Mouse (Mus musculus) adrenal gland, postnatal 14 days (tissue): Measurements from ENCODE around the gene Pigu. TPM values are rescaled to one million over a fixed set of nuclear protein-coding genes. Genes with fewer than 3 reads are reported as not detected.
A peak's percentile ranks its signal among the peaks of the same experiment; 100 is the strongest.

Experiments used
- DNase-seq: peaks from one replicate; pipeline ENCODE4 v3.0.0; 2021; ENCODE audit warnings: mixed read lengths
- total RNA-seq: library from RNA; stranded (reverse); gene quantifications from 2 replicates; pipeline ENCODE4 v1.2.3, GENCODE M21; 2021

Gene Pigu
- total RNA-seq, 1 experiment from 2014 or later: 28.2 TPM

- DNase-seq: no peak
Observed at GRCm38 (mm10) chr2:155367635-155368284, 10.5 kb upstream of the Pigu start.

GRCm38 (mm10) chr2:155357686-155358399 is 613 bp upstream of the Pigu start:
- DNase-seq: no peak

GRCm38 (mm10) chr2:155354402-155354801 is 2.8 kb downstream of the Pigu start:
- DNase-seq: no peak

- DNase-seq: no peak
Observed at GRCm38 (mm10) chr2:155346670-155347069, 10.6 kb downstream of the Pigu start.

GRCm38 (mm10) chr2:155340166-155340565 is 17.1 kb downstream of the Pigu start:
- no peak for DNase-seq

- no peak for DNase-seq
Observed at GRCm38 (mm10) chr2:155336254-155336653, 21.0 kb downstream of the Pigu start.

- DNase-seq: peak; percentile 44
Observed at GRCm38 (mm10) chr2:155335231-155335630, 22.0 kb downstream of the Pigu start.

GRCm38 (mm10) chr2:155333421-155333820 is 23.8 kb downstream of the Pigu start:
- DNase-seq: no peak

- DNase-seq: no peak
Observed at GRCm38 (mm10) chr2:155331351-155331750, 25.9 kb downstream of the Pigu start.

- peak; percentile 17 for DNase-seq
Observed at GRCm38 (mm10) chr2:155330811-155331210, 26.4 kb downstream of the Pigu start.

GRCm38 (mm10) chr2:155329707-155330106 is 27.5 kb downstream of the Pigu start:
- DNase-seq: no peak

GRCm38 (mm10) chr2:155328906-155329305 is 28.3 kb downstream of the Pigu start:
- DNase-seq: no peak

GRCm38 (mm10) chr2:155327906-155328305 is 29.3 kb downstream of the Pigu start:
- DNase-seq: peak; percentile 32

GRCm38 (mm10) chr2:155326001-155326400 is 31.2 kb downstream of the Pigu start:
- DNase-seq: no peak

GRCm38 (mm10) chr2:155320596-155320995 is 36.6 kb downstream of the Pigu start:
- peak; percentile 83 for DNase-seq

GRCm38 (mm10) chr2:155318618-155319017 is 38.6 kb downstream of the Pigu start:
- DNase-seq: no peak

GRCm38 (mm10) chr2:155313671-155314070 is 43.6 kb downstream of the Pigu start:
- no peak for DNase-seq

GRCm38 (mm10) chr2:155308936-155309592 is 48.2 kb downstream of the Pigu start:
- DNase-seq: peak; percentile 86

- DNase-seq: peak; percentile 43
Observed at GRCm38 (mm10) chr2:155299563-155299962, 57.7 kb downstream of the Pigu start.

GRCm38 (mm10) chr2:155295453-155295852 is 61.8 kb downstream of the Pigu start:
- DNase-seq: no peak

GRCm38 (mm10) chr2:155293946-155294345 is 63.3 kb downstream of the Pigu start:
- DNase-seq: peak; percentile 69

GRCm38 (mm10) chr2:155293382-155293781 is 63.8 kb downstream of the Pigu start:
- DNase-seq: peak; percentile 89

- peak; percentile 40 for DNase-seq
Observed at GRCm38 (mm10) chr2:155290066-155290465, 67.2 kb downstream of the Pigu start.
